Mouse (Mus musculus) mature B cell (primary cell): ENCODE measurements around the gene Miox.

ENCODE experiments used
- in situ Hi-C: fragments of 300-500 bp; cut with MboI; formaldehyde crosslinking; loops from 2 replicates; pipeline ENCODE4 v1.14.3; 2019

Gene Miox

GRCm38 (mm10) chr15:89365141-89365551 is 30.9 kb downstream of the Miox start:
- in situ Hi-C loops, result no loop called here

- in situ Hi-C loops, result no loop called here
Observed at GRCm38 (mm10) chr15:89372068-89372467, 37.9 kb downstream of the Miox start.

GRCm38 (mm10) chr15:89372536-89372935 is 38.3 kb downstream of the Miox start:
- in situ Hi-C loops, result no loop called here

GRCm38 (mm10) chr15:89373027-89373761 is 39.0 kb downstream of the Miox start:
- in situ Hi-C loops, result no loop called here

- in situ Hi-C loops, result no loop called here
Observed at GRCm38 (mm10) chr15:89373762-89374248, 39.6 kb downstream of the Miox start, which contains the start of gene Sco2. TSS of gene Sco2 (minus strand) at chr15:89373846.

- in situ Hi-C loops, result no loop called here
Observed at GRCm38 (mm10) chr15:89374340-89374739, 40.1 kb downstream of the Miox start.

- in situ Hi-C loops, result no loop called here
Observed at GRCm38 (mm10) chr15:89374801-89375534, 40.8 kb downstream of the Miox start.

- in situ Hi-C loops, result no loop called here
Observed at GRCm38 (mm10) chr15:89376040-89376439, 41.8 kb downstream of the Miox start.

GRCm38 (mm10) chr15:89376957-89377356 is 42.8 kb downstream of the Miox start, which contains the start of gene Tymp:
TSS of gene Tymp (minus strand) at chr15:89377039.
- in situ Hi-C loops, result no loop called here

- in situ Hi-C loops, result no loop called here
Observed at GRCm38 (mm10) chr15:89377362-89377761, 43.2 kb downstream of the Miox start.

- in situ Hi-C loops, result no loop called here
Observed at GRCm38 (mm10) chr15:89377938-89378828, 44.0 kb downstream of the Miox start.

- in situ Hi-C loops, result no loop called here
Observed at GRCm38 (mm10) chr15:89378831-89379401, 44.7 kb downstream of the Miox start, which contains the start of gene Odf3b. TSS of gene Odf3b (minus strand) at chr15:89379282.

GRCm38 (mm10) chr15:89379429-89379828 is 45.2 kb downstream of the Miox start:
- in situ Hi-C loops, result no loop called here

GRCm38 (mm10) chr15:89384617-89385016 is 50.4 kb downstream of the Miox start, which contains the start of gene Klhdc7b:
TSS of gene Klhdc7b (plus strand) at chr15:89384917.
- in situ Hi-C loops, result no loop called here
